Mouse (Mus musculus): ENCODE data around the gene Slc16a11. TPM values are rescaled to one million over a fixed set of nuclear protein-coding genes. Genes with fewer than 3 reads are reported as not detected.

Slc16a11 gene
- total and polyA plus RNA-seq, 2 experiments from 2014 or later, result 12.9 to 23.7 TPM

DNA sequence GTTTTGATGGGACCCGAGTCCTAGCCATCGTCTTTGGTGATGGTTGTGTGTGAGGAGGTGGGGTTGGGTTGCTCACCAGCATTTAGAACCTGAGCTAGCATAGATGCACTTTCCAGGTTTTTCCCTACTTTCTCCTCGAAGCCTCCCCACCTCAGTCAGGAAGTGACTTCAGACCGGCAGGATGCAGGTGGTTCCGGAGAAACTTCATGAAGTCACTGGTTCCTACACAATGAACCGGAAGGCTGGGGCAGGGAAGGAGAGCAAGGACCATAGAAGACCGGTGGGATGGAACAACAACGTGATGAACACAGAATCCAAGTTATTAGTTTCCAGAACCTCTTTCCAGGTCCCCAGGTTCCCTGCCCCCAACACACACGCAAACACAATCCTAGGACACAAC lies 11.2 kb downstream of the Slc16a11 start:
- Histone ChIP-seq H3K27me3 (ENCODE audit: insufficient read depth, low read length) (no peaks in the 10 kb centered on the region), H3K9ac (replicated peaks; ENCODE audit: low read length) (no peak overlapping the region), H3K36me3 (ENCODE audit: insufficient read depth, low read length) (no peaks in the 10 kb centered on the region), H3K9me3 (ENCODE audit: low read length) (no peaks in the 10 kb centered on the region), H3K4me3 (ENCODE audit: low read length) (no peak overlapping the region), H3K4me2 (ENCODE audit: low read depth, low read length) (no peak overlapping the region), H3K4me1 (ENCODE audit: insufficient read depth, low read length) (peaks cover 31% of the 10 kb centered on the region), H3K27ac (peak overlapping the region; percentile 32; the same call in 1 of the 2 replicates)
- ATAC-seq (no peak), DNase-seq (ENCODE audit: low spot score) (no peak)
- TF ChIP-seq CTCF (IDR thresholded peaks at IDR 0.05; ENCODE audit: low read depth), result no peak
- 86% methylated on average over 9 of the region's 9 CpGs for WGBS

DNA sequence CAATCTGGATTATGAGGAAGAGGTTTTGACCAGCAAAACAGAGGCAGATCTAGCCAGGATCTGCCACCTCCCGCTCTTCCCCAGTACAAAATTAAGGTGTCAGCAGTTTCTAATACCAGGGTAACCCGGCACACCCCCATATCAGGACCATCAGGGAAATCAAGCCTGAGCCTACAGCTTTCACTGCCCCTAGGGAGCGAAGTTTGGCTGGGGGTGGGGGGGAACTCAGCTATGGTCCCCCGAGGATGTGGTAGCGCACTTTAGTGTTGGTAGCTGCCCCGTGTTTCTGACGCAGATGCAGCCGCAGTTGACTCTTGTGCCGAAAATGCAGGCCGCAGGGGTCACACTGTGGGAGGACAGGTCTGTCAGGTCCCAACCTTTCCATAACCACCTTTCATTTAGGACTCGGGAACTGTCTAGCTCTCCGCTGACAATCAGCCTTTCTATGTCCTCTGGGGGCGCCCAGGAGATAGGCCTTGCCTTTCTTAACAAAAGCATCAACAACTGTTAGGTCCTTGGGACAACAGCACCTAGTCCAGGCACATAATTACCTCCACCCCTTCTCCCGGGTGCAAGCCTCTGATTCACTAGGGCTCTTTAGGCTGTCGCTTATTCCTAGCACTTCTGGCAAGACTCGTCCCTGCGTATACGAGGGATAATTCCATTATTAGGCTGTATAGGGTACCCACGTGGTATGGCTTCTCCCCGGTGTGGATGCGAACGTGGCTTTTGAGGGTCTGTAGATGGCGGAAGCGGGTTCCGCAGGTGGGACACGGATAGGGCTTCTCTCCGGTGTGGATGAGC lies 13.4 kb downstream of the Slc16a11 start:
- H3K4me3 ChIP-seq (ENCODE audit: low read length), result peak overlapping the region; percentile 29
- WGBS, result 27% methylated on average over 27 of the region's 27 CpGs
- no peaks in the 10 kb centered on the region for H3K36me3 ChIP-seq (ENCODE audit: insufficient read depth, low read length)
- 0 out of 2 replicates have a peak, but pooled peaks cover 6% of the 10 kb centered on the region for H3K27me3 ChIP-seq (ENCODE audit: insufficient read depth, low read length)
- H3K4me1 ChIP-seq (ENCODE audit: insufficient read depth, low read length), result peaks cover 20% of the 10 kb centered on the region
- no peak overlapping the region for H3K27ac ChIP-seq
- DNase-seq (ENCODE audit: low spot score), result peak; percentile 32
- peak overlapping the region; percentile 39 for H3K9ac ChIP-seq (replicated peaks; ENCODE audit: low read length)
- peak overlapping the region; percentile 57 for H3K4me2 ChIP-seq (ENCODE audit: low read depth, low read length)
- peak; percentile 27; the same call in 1 of the 2 replicates for ATAC-seq
- H3K9me3 ChIP-seq (ENCODE audit: low read length), result no peaks in the 10 kb centered on the region
- TF ChIP-seq CTCF (IDR thresholded peaks at IDR 0.05; ENCODE audit: low read depth), result peak; percentile 22; the same call in 1 of the 2 replicates

DNA sequence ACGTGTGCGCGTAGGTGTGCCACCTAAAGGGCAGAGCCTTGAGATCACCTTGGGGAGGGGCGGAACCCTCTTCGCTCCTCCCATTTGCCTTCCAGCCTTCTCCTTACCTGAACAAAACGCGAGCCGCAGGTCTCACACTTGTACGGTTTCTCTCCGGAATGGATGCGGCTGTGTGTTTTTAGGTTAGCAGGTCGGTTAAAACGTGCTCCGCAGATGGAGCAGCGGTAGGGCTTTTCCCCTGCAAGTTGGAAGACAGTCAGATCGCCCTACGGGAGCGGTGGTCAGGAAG lies 14.0 kb downstream of the Slc16a11 start:
- peak overlapping the region; percentile 57 for H3K4me2 ChIP-seq (ENCODE audit: low read depth, low read length)
- peak; percentile 43 for DNase-seq (ENCODE audit: low spot score)
- no peak for TF ChIP-seq CTCF (IDR thresholded peaks at IDR 0.05; ENCODE audit: low read depth)
- H3K27ac ChIP-seq, result no peak overlapping the region
- 0 out of 2 replicates have a peak, but pooled peaks cover 6% of the 10 kb centered on the region for H3K27me3 ChIP-seq (ENCODE audit: insufficient read depth, low read length)
- no peak for ATAC-seq
- H3K9ac ChIP-seq (replicated peaks; ENCODE audit: low read length), result peak overlapping the region; percentile 39
- peak overlapping the region; percentile 29 for H3K4me3 ChIP-seq (ENCODE audit: low read length)
- no peaks in the 10 kb centered on the region for H3K36me3 ChIP-seq (ENCODE audit: insufficient read depth, low read length)
- peaks cover 20% of the 10 kb centered on the region for H3K4me1 ChIP-seq (ENCODE audit: insufficient read depth, low read length)
- H3K9me3 ChIP-seq (ENCODE audit: low read length), result no peaks in the 10 kb centered on the region
- WGBS, result 9% methylated on average over 18 of the region's 18 CpGs

DNA sequence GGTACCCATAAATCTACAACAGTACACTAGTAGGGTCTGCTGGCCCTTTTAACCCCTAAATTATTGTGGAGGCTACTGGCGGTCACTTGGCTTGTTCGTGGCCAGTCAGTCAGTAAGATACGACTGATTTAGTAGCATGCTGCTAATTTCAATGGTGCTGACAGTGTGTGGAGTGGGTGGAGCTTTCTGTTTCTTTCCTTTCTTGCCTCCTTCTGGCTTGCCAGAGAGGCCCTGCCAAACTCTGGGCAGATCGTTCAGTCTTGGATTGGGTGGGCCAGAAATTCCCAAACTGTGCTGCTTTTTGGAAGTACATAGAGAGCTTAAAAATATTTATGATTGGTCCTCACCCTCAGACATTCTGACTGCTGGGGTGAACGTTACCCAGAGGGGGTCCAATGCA lies 14.6 kb downstream of the Slc16a11 start:
- H3K4me3 ChIP-seq (ENCODE audit: low read length), result peak overlapping the region; percentile 29
- TF ChIP-seq CTCF (IDR thresholded peaks at IDR 0.05; ENCODE audit: low read depth), result no peak

DNA sequence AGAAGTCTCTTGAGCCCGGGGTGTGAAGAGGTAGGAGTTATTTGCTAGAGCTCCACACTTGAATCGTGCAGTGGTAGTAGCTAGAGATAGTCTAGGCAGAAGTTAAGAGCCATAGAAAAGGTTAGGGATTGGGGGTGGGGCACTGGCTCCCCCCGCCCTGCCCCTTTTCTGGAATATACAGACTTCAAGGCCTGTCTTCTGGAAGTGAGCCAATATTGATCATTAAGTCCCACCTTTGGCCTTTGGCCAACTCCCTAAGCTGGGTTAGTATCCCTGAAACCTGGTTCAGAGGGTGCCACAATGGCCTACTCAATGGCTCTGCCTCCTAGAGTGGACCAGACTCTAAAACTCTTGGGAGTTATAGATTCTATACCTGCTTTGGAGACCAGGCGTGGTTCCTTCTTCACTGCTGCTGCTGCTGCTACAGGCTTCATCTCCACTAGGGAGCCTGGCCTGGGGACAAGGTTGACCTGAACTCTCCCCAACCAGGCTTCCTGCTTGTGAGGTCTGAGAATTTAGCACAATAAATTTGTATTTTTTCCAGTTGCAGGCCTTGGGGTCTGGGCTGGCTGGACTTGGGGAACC lies 15.2 kb downstream of the Slc16a11 start:
- DNase-seq (ENCODE audit: low spot score) (no peak), ATAC-seq (no peak)
- Histone ChIP-seq H3K4me1 (ENCODE audit: insufficient read depth, low read length) (peaks cover 12% of the 10 kb centered on the region), H3K27me3 (ENCODE audit: insufficient read depth, low read length) (0 out of 2 replicates have a peak, but pooled peaks cover 6% of the 10 kb centered on the region), H3K9me3 (ENCODE audit: low read length) (no peaks in the 10 kb centered on the region), H3K4me3 (ENCODE audit: low read length) (no peak overlapping the region), H3K4me2 (ENCODE audit: low read depth, low read length) (no peak overlapping the region), H3K27ac (no peak overlapping the region), H3K36me3 (ENCODE audit: insufficient read depth, low read length) (no peaks in the 10 kb centered on the region), H3K9ac (replicated peaks; ENCODE audit: low read length) (no peak overlapping the region)
- whole genome bisulfite sequencing, result 87% methylated on average over 4 of the region's 4 CpGs
- no peak for TF ChIP-seq CTCF (IDR thresholded peaks at IDR 0.05; ENCODE audit: low read depth)

More for the DNA sequence above, 14.6 kb downstream of the Slc16a11 start:
- 32% methylated on average over 5 of the region's 5 CpGs for WGBS
- Histone ChIP-seq H3K9me3 (ENCODE audit: low read length) (no peaks in the 10 kb centered on the region), H3K4me1 (ENCODE audit: insufficient read depth, low read length) (peaks cover 16% of the 10 kb centered on the region), H3K4me2 (ENCODE audit: low read depth, low read length) (peak overlapping the region; percentile 57), H3K9ac (replicated peaks; ENCODE audit: low read length) (0 out of 2 replicates have a peak overlapping the region, but pooled peaks have one; percentile 39), H3K27me3 (ENCODE audit: insufficient read depth, low read length) (0 out of 2 replicates have a peak, but pooled peaks cover 6% of the 10 kb centered on the region), H3K27ac (no peak overlapping the region), H3K36me3 (ENCODE audit: insufficient read depth, low read length) (no peaks in the 10 kb centered on the region)
- DNase-seq (ENCODE audit: low spot score) (peak; percentile 40), ATAC-seq (no peak)

DNA sequence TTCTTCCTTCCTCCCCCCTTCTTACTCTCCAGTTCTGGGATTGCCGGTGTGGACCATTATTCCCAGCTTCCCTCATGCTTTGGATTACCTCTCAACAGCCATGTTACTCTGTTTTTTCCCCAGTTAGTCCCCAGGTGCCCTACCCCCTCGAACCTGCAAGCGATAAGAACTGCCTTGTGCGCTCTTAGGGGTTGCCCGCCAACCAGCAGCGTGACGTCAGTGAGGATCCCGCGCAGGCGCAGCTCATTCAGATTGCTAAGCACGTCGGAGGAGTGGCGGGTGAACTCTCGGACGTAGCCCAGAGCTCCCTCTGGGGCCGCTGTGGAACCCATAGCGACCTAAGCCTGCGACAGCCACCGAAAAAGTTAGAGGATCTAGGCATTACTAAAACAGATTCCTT lies 16.3 kb downstream of the Slc16a11 start:
- under 1% methylated on average over 19 of the region's 19 CpGs for WGBS
- peak overlapping the region; percentile 55 for H3K4me2 ChIP-seq (ENCODE audit: low read depth, low read length)
- H3K4me1 ChIP-seq (ENCODE audit: insufficient read depth, low read length), result peaks cover 12% of the 10 kb centered on the region
- peak; percentile 87 for DNase-seq (ENCODE audit: low spot score)
- no peaks in the 10 kb centered on the region for H3K36me3 ChIP-seq (ENCODE audit: insufficient read depth, low read length)
- peak overlapping the region; percentile 30 for H3K4me3 ChIP-seq (ENCODE audit: low read length)
- peak overlapping the region; percentile 24; the same call in 1 of the 2 replicates for H3K9ac ChIP-seq (replicated peaks; ENCODE audit: low read length)
- no peaks in the 10 kb centered on the region for H3K9me3 ChIP-seq (ENCODE audit: low read length)
- peak; percentile 51; the same call in 1 of the 2 replicates for ATAC-seq
- H3K27me3 ChIP-seq (ENCODE audit: insufficient read depth, low read length), result 0 out of 2 replicates have a peak, but pooled peaks cover 6% of the 10 kb centered on the region
- peak overlapping the region; percentile 51; the same call in 1 of the 2 replicates for H3K27ac ChIP-seq
- TF ChIP-seq CTCF (IDR thresholded peaks at IDR 0.05; ENCODE audit: low read depth), result peak; percentile 14

Data from hindbrain, postnatal 0 days (tissue).